Mouse (Mus musculus) thymus, postnatal 0 days (tissue): ENCODE results near the gene Rsph3a. TPM values are rescaled to one million over a fixed set of nuclear protein-coding genes. Genes with fewer than 3 reads are reported as not detected.
"Not testable (repeated sequence)": the region's sequence is repeated elsewhere in the genome, so short reads cannot be mapped to it uniquely, and the experiment has no call there.

ENCODE experiments used
- DNase-seq: peaks from one replicate; pipeline ENCODE4 v3.0.0-alpha.2; 2015; ENCODE audit warnings: low spot score
- polyA plus RNA-seq: library from polyadenylated mRNA; unstranded; fragments of >200 nt; fragmentation: Nextera tagmentation; extraction: Ambion mirVana; gene quantifications from 2 replicates; pipeline ENCODE4 v1.2.1, GENCODE M21; 2015

Rsph3a gene
- polyA plus RNA-seq, 1 experiment from 2014 or later, result 26.9 TPM

DNA sequence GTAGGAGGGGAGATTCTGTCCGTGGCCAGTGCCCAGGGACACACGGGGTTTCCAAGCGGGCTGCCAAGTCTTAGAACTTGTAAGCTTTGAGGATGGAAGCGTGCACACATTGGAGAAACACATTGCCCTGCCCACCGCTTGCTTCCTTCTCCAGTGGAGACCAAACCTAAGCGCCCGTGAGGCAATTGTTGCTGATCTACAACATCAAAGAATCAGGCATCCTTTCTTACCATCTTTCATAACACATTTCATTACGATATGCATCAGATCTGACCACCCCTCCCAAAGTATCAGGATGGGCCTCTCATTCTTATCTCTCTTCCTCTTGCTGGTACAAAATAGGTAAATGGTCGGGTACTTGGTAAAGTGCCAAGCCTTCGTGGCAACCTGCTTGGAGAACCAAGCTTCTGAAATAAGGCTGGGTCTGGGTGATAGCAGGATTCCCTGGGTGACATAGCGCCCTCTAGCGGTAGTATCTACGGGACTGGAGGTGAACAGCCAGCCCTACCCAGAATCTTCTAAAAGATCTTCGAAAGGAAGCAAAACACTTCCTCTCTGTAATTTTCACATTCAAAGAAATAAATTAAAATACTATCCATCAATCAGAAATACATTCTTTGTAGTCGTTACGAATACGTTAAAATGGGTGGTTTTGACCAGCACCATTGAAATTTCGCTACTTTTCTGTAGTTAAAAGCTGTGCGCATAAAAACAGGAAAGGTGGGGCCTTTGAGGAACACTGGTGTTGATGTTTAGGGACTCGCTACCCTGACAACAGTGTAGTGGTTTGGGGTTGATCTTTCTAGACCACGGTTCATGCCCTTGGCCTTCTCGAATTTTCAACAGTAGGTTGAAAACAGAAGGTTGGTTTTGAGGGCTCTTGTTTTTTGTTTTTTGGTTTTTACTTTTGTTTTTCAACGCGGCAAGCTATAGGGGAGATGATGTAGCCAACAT lies 17.6 kb upstream of the Rsph3a start:
- DNase-seq, result peak; percentile 82

DNA sequence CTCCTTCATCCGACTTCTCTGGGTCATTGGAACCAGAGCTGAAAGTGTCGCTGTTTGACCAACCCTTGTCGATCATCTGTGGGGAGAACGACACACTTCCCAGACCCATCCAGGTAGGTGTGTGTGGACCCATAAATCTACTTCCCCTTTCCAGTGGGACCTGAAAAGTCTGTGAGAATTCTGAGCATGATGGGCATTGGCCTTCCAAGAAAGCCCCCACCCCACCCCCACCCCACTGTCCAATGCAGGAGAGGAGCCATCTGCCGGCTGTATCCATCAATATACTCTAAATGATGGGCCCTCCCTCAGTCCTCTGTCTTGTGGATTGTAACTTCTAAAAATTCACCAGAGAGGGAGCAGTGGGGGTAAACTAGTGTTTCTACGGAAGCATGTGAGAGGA lies 16.8 kb upstream of the Rsph3a start:
- DNase-seq, result no peak

DNA sequence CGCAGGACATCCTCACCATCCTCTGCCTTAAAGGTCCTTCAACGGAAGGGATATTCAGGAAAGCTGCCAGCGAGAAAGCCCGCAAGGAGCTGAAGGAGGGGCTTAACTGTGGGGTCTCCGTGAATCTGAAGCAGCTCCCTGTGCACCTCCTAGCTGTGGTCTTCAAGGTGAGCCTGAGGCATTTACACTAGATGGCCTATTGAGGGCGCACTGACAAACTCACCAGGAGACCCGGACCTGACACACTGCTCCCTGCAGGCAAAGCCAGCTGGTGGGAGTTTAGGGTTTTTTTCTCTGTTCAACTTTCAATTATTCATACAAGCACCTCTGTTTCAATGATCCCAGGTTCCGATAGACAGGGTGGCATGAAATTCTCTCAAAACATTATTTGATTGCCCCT lies 16.1 kb upstream of the Rsph3a start:
- peak; percentile 30 for DNase-seq

DNA sequence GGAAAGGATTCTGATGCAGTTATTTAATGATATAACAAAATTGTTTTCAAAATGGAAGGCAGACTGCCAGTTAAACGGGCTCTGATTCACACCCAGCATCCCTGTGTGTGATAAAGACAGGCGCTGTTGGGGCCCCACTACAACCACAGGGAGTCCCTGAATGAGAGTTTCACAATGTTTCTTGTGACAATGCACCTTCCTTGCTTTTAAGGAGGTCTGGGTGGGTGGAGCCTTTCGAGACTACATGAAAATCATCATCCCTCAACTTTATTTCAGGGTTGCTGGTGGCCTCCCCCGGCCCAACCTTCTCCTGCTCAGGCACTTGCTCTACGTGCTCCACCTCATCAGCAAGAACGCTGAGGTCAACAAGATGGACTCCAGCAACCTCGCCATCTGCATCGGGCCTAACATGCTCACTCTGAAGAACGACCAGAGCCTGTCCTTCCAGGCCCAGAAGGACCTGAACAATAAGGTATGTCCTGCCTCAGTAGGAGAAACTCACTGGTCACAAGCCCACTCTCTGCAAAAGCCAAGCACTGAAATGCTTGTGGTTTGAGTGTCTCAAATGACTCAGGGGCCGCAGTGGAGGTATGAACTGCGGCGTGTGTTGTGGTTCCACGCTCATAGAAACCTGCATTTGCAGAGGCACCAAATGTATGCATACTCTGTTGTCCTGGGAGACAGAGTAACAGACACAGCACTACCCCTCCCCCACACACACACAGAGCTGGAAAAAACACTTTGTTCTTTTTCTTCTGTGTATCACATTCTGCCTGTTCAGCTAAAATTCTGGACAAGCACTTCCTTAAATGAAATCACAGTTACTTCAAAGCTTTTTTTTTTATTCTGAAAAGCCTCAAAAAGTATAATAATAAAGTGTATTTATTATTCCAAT lies 14.1 kb upstream of the Rsph3a start:
- peak; percentile 22 for DNase-seq

DNA sequence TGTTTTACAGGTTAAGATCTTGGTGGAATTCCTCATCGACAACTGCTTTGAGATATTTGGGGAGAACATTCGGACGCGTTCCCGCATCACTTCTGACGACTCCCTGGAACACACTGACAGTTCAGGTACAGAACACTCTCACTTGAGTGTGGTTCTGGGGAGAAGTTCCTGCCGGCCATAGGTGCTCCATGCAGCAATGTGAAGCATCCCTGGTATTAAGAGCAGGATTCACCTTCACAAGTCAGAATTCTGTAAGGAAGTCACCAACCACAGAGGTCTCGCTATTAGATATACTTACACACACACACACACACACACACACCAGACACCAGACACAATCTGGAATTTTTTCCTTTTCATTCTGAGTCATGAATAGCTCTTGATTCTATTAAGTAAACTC lies 13.3 kb upstream of the Rsph3a start:
- DNase-seq, result not testable (repeated sequence)

DNA sequence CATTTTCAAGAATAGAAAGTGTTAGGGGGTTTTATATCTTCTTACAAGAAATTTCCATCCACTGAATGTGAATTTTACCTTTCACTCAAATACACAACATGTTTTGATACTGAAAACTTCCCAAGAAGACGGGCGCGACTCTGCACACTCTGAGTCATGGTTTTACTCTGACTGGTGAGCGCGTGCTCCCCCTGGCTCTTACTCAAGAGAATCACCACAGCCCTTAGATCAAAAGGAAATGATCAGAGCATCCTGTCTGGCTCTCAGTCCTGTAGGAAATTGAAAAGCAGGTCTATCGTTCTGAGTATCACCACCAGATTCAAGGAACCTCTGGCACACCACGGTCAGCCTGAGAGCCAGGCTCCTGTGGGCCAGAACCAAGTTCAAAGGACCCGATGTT lies 5.8 kb upstream of the Rsph3a start:
- DNase-seq, result peak; percentile 66

DNA sequence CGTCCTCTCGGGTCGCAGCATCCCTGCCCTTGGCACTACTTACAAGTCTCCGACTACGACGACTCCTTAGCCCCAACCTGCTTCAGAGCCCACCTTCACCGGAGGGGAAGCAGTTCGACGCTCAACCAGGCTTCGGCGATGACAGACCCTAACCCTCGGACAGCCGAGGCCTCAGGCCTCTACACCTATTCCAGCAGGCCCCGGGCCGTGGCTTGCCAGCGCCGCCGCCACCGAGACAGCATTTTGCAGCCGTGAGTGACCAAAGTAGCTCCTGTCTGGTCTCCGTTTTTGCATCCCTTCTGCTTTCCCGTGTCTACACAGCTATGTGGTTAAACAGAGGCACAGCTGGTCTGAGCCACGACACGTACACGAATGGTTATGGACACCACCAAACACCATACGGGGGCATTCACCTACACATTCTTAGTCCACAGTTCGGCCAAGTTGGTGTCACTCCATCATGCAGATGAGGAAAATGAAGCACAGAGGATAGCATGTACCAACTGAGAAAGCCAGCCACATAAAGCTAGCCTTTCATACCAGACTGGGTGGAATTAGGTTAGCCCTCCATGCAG lies 726 bp downstream of the Rsph3a start:
- not testable (repeated sequence) for DNase-seq

DNA sequence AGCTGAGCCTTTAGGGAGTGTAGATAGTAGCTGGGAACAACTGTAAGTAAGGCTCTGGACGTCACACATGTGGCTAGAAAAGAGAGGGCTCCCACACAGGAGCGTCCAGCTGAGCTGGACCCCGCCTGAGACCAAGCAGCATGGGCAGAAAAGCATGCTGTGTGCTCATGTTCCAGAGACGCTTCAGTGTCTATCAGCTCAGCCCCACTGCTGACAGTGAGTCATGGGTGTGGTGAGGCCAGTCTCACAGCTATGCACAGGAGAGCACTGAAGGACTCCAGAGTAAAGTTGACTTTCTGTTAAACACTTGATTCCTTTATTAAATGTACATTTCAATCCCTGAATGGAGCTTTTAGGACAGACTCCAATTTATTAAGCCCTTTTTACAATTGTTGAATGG lies 5.9 kb downstream of the Rsph3a start:
- not testable (repeated sequence) for DNase-seq

DNA sequence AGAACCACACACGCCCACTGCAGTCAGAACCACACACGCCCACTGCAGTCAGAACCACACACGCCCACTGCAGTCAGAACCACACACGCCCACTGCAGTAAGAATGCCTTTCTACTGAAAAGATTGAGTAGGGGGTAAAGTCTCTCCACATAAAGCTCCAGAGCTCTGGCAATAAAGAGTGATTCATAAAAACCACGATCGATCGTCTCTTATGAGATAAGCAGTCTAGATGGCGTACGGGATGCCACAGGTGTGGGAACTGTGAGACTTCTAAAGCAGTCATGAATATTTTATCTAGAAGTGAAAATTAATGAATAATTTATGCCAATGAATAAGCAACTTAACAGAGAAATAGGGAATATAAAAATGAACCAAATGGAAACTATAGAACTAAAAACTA lies 11.8 kb downstream of the Rsph3a start:
- not testable (repeated sequence) for DNase-seq

DNA sequence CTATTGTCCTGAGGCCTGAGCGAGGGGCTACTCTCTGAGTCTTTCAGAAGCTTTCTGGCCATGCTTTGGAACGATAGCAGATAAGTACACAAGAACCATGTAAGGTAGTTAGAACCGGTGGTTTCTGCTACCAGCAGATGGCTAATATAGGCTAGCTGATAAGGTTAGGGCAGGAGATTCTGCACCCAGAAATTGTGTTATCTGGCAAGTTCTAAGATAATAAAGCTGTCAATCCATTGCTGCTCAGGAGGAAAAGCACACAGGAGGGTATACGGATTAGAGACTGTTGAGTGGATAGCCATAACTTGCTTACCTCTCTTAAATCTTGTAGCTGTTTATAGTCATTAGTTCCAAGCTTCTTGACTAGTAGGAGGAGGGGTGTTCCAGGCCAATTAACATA lies 17.9 kb downstream of the Rsph3a start:
- DNase-seq, result not testable (repeated sequence)

DNA sequence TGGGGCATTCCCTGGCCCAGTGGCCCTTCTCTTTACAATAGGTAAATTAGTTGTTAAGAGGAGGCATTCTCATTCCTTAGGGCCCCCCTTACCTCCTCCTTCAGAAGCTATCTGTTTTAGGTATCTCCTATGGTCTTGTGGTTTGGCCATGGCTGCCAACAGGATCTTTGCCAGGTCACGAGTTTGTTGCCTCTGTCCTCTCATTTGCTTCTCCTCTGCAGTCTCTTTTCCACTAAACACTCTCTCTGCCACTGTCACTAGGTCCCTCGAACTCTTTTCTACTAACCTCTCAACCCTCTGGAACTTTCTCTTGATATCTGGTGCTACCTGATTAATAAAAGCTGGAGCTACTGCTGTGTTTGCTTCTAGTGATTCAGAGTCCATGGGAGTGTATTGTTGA lies 19.0 kb downstream of the Rsph3a start:
- DNase-seq, result not testable (repeated sequence)

DNA sequence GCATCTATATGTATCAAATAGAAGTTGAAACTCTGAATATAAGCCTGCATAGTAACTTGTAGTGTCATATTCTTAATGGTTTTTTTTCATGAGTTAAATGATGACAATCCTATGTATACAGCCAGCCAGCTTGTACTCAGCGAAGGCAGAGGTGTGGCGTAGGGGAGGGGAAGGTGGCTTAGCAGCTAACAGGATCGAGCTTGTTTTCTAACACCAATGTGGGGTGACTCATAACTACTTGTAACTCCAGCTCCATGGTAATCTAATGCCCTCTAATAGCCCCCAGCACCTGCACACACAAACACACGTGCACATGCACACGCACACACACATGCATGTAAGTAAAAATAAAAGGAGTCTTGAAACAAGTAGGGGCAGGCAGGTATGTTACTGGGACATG lies 23.1 kb downstream of the Rsph3a start:
- not testable (repeated sequence) for DNase-seq

DNA sequence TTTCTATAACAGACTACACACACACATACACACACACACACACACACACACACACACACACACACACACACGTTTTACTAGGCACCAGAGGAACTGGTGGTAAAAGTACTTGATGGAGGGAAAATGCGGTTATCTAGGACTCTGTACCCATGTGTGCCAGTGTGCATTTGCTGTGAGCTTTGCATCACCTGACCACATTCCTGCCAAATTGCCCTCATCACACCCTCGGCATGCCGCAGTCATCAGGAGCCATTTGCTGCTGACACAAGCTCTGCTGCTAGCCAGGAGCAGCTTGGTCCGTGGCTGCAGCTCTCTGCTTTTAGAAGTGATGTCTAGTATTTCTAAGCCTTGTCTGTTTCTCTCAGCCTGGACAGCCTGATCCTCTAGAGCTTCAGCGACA lies 24.4 kb downstream of the Rsph3a start:
- DNase-seq, result not testable (repeated sequence)

DNA sequence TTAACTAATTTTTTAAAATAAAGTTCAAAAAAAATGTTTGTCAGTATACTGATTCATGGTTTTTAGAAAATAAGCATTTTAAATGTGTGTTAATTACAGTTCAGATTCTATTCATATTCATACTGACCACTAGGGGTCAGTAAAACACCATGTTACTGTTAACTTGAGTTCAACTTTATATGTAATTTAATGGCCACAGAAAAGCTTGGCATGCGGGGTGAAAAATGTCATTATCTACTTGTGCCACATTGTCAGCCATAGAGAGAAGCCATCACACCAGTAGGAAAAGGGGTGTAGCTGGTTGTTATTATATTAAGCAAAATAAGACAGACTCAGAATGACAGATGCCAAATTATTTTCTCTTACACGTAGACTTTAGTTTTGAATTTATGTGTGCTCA lies 38.1 kb downstream of the Rsph3a start:
- DNase-seq, result not testable (repeated sequence)

DNA sequence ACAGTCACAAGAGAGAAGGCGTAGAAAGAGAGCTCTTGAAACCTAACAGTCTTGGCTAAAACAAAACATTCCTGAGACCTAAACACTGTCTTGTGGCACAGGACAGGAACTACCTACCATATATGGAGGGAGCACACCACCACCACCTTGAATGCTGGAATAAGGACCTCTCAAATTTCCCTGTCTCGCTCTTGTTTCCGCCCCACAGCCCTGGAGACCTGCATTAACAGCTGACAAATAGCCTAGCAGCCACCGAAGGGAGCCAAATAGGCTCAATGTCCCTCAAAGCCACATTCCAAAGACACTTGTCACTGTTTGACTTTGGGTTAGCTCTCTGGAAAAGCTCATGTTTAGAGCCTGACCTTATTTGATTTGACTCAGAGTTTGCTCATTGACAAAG lies 40.2 kb downstream of the Rsph3a start:
- DNase-seq, result not testable (repeated sequence)

DNA sequence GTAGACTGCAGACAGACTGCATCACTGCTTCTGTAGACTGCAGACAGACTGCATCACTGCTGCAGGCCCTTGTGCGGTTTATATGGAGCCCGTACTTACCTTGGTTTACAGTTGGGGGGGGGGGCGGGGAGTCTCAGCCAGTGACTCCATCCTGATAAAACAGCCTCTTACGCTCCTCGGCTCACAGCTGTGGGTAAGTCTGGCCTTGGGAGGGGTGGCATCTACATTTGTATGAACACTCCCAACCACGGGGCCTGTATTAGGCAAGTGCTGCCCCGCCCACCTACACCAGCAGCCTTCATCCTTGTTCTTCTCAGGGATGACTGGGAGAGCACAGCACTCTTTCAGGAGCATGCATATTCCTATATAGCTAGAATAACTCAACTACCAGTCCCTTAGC lies 41.6 kb downstream of the Rsph3a start:
- DNase-seq, result not testable (repeated sequence)

DNA sequence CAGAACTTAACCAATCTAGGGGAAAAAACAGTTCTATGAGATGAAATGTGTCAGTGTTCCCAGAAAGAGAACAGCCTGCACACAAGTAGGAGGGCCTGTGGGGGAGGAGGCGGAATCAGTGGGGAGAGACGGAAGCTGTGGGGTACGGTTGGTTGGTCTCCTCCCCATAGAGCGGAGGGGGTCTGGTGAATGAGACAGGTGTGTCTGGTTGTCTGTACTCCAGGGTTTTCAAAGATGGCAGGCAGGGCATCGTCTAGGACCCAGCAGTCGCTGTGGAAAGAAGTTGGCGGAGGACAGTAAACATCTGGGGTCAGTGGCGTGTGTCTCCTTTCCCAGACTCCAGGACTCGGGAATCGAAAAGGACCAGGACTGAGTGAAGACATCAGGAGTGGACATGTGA lies 57.8 kb downstream of the Rsph3a start:
- not testable (repeated sequence) for DNase-seq

DNA sequence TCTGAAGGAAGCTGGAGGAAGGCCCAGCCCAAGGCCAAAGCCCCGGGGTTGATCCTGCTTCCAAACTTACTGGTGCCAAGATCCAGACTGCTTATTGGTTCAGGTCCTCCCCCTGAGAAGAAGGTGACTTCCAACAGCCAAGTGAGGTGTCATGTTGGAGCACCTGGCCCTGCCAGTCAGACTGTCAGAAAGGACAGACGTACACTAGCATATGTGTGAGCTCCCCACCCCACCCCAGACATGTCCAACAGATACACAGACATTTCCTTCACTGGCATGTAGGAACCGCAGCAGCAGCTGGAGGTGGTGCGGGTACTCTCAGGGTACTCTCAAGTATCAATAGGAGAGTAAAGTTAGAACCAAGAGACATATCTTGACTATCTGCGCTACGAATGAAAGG lies 61.4 kb downstream of the Rsph3a start:
- DNase-seq, result not testable (repeated sequence)

DNA sequence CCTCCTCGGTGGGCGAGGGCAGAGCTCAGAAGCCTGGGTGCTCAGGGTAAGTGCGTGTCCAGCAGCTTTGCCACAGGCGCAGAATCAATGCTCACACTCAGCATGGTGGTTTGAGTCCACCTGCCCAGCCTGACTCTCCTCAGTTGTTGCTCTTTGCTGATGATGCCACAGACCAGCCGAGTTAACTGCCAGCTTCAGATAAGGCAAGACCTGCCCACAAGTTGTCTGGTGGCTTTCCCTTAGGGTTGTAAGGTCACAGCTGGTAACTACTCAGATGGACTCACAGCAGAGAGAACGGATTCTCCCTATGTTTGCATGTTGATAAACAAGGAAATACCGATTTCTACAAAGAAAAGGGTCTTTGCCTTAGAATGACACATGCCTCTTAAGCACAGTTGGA lies 64.2 kb downstream of the Rsph3a start:
- not testable (repeated sequence) for DNase-seq

DNA sequence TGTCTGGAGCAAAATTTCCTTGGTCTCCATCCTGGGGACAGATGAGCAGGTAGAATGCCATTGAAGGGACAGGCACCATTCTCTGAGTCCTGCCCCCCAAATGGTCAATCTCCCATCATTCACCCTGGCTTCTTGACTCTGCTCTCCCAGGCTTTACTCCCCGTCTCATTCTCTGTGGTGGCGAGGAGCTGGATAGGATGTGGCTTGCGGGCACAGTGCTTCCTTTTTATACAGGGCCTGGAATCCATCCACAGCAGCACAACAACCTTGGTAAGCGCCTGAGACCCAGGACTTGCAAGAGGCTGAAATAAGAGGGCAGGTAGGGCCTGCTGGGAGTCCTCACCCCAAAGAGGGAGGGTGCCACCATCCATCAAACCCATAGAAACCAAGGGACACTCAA lies 68.6 kb downstream of the Rsph3a start:
- not testable (repeated sequence) for DNase-seq

DNA sequence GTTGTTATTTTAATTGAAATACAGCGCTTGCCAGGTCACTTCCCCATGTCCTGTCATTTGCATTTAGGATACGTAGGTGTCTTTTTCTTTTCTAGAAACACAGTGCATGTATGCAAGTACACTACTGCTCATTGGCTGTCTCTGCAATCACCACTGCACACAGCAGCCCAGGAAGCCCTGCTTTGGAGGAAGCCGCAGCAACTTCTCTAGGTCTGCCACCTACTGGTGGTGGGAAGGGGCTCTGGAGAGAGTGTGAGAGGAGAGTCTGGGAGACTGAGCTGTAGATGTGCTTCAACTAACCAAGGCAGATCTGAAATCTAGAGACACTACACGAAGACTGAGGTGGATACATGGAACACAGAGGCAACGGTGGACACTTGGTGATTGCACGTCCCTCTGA lies 77.3 kb downstream of the Rsph3a start:
- not testable (repeated sequence) for DNase-seq
